ENCODE assay signal across 9 mouse cellular contexts in the genomic region with DNA sequence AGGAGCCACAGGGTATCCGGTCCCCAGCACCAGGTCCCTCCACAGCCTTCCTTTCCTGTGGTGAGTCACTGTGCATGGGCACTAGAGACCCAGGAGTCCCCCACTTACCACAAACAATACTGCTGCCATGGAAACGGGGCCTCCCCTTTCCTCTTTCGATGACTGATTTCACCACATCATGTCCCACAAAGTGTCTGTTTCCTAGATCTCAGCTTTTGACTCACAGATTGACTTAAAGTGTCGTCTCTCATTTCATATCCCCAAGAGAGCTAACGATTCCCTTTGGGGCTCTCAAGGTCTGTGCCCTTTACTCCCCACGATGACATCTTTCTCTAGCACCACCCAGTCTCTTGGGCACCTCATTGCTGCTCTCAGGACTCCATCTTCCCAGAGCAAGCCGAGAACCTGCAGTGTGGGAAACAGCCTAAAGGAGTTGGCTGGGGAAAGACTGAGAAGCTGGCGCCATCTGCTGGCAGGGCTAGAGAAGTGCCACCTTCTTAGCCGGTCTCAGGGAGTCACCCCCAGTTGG. TPM values are rescaled to one million over a fixed set of nuclear protein-coding genes. Genes with fewer than 3 reads are reported as not detected.
DNase-seq lines count a peak whose midpoint lies in the region; TF ChIP-seq lines count a peak whose summit lies in the region.
"Had no signal": no experiment of that assay in that cellular context is flagged by ENCODE, and none has a peak within 500 bp of the region (broad histone marks: within the 10 kb centered on the region; RNA-seq: fewer than 3 reads in every experiment).

No protein-coding gene starts in this region.

- H3K27ac ChIP-seq in olfactory bulb, adult 2 months (ENCODE audit: insufficient read depth, low read depth, low read length) = no peak overlapping the region
- H3K27ac ChIP-seq: heart, embryonic 13.5 days had no signal

- no peaks in the 10 kb centered on the region for H3K9me3 ChIP-seq in E14TG2a.4 (ENCODE audit: low read length)
- H3K9me3 ChIP-seq: heart, embryonic 13.5 days had no signal

- peak; percentile 91 for DNase-seq in 3T3-L1 (ENCODE audit: low read depth, low spot score)
- DNase-seq in cerebellum, adult 9-11 months = peak; percentile 50
- peak; percentile 59 to 64 for DNase-seq in gastrocnemius, postnatal 36 days
- DNase-seq in kidney, postnatal 14 days = peak; percentile 76
- peak; percentile 72 for DNase-seq in lung, adult 2 months
- DNase-seq in urinary bladder, postnatal 14 days (ENCODE audit: low spot score) = peak; percentile 68

- peaks cover 42% of the 10 kb centered on the region for H3K36me3 ChIP-seq in E14TG2a.4 (ENCODE audit: insufficient read depth, low read length)

- H3K4me3 ChIP-seq in E14TG2a.4 (replicated peaks; ENCODE audit: low read length) = no peak overlapping the region
- H3K4me3 ChIP-seq in lung, adult 2 months (replicated peaks; ENCODE audit: extremely low read depth, low read depth, low read length) = no peak overlapping the region
- H3K4me3 ChIP-seq in olfactory bulb, adult 2 months (ENCODE audit: insufficient read depth, low read depth, low read length) = no peak overlapping the region
- H3K4me3 ChIP-seq: heart, embryonic 13.5 days had no signal

- intact Hi-C loops in gastrocnemius, postnatal 36 days (cut with DNase I) = loop anchor here (1.0 kb wide), 1 partner anchor 39 kb away; no protein-coding TSS in a partner anchor

- TF ChIP-seq POLR2A in lung, adult 2 months (IDR thresholded peaks at IDR 0.05; ENCODE audit: borderline replicate concordance, extremely low read depth, low read depth, low read length) = no peak
- no peak for TF ChIP-seq POLR2A in olfactory bulb, adult 2 months (IDR thresholded peaks at IDR 0.05; ENCODE audit: insufficient read depth, low read depth, low read length)

- H3K4me1 ChIP-seq in E14TG2a.4 (replicated peaks; ENCODE audit: low read depth, low read length) = peaks cover 58% of the 10 kb centered on the region
- peaks cover 7% of the 10 kb centered on the region; the same call in 1 of the 2 replicates for H3K4me1 ChIP-seq in lung, adult 2 months (ENCODE audit: control insufficient read depth, insufficient read depth, low read length)
- peaks cover 4% of the 10 kb centered on the region; the same call in 1 of the 2 replicates for H3K4me1 ChIP-seq in olfactory bulb, adult 2 months (ENCODE audit: control insufficient read depth, insufficient read depth, low read length)

- WGBS in lung, adult 2 months = 17% methylated on average over 9 of the region's 9 CpGs
- 30% methylated on average over 9 of the region's 9 CpGs for WGBS in olfactory bulb, adult 2 months

- no peaks in the 10 kb centered on the region for H3K27me3 ChIP-seq in E14TG2a.4 (ENCODE audit: insufficient read depth, low read length)

- peak; percentile 95 for TF ChIP-seq CTCF in E14TG2a.4 (conservative IDR thresholded peaks at IDR 0.05; ENCODE audit: low read length)
- peak; percentile 97 for TF ChIP-seq CTCF in lung, adult 2 months (IDR thresholded peaks at IDR 0.05; ENCODE audit: insufficient read depth, low read length)
- TF ChIP-seq CTCF in olfactory bulb, adult 2 months (IDR thresholded peaks at IDR 0.05; ENCODE audit: insufficient read depth, low read depth, low read length) = peak; percentile 86

RNA-seq across cellular contexts. Expression of gene Mex3a, which starts 10.3 kb away (rescaled TPM):
- under 1 TPM; 0.17 to 0.33 TPM for total RNA-seq in gastrocnemius, postnatal 36 days (2021)
- 0.53 and 0.84 TPM in 2 replicates for polyA plus RNA-seq in lung, adult 2 months (2012; rRNA removed)
- polyA plus RNA-seq in olfactory bulb, adult 2 months (2012; ENCODE audit: insufficient read depth, insufficient read length, low replicate concordance, missing spikeins) = not detected in 2 replicates

RNA-seq across cellular contexts. Expression of gene Lmna, which starts 12.1 kb away (rescaled TPM):
- 10 to 100 TPM; 75.3 to 79.8 TPM for total RNA-seq in gastrocnemius, postnatal 36 days (2021)
- 257 and 302 TPM in 2 replicates for polyA plus RNA-seq in lung, adult 2 months (2012; rRNA removed)
- not detected in 2 replicates for polyA plus RNA-seq in olfactory bulb, adult 2 months (2012; ENCODE audit: insufficient read depth, insufficient read length, low replicate concordance, missing spikeins)

RNA-seq across cellular contexts. Expression of gene Rab25, which starts 26.2 kb away (rescaled TPM):
- not detected for total RNA-seq in gastrocnemius, postnatal 36 days (2021)
- polyA plus RNA-seq in lung, adult 2 months (2012; rRNA removed) = 53.0 and 105 TPM in 2 replicates
- not detected in 2 replicates for polyA plus RNA-seq in olfactory bulb, adult 2 months (2012; ENCODE audit: insufficient read depth, insufficient read length, low replicate concordance, missing spikeins)

RNA-seq across cellular contexts. Expression of gene Lamtor2, which starts 31.0 kb away (rescaled TPM):
- 10 to 100 TPM; 70.6 to 76.1 TPM for total RNA-seq in gastrocnemius, postnatal 36 days (2021)
- polyA plus RNA-seq in lung, adult 2 months (2012; rRNA removed) = 116 and 135 TPM in 2 replicates
- 853 TPM in 1 of 2 replicates, not detected in the other for polyA plus RNA-seq in olfactory bulb, adult 2 months (2012; ENCODE audit: insufficient read depth, insufficient read length, low replicate concordance, missing spikeins)

RNA-seq across cellular contexts. Expression of gene Ubqln4, which starts 31.7 kb away (rescaled TPM):
- 10 to 100 TPM; 73.6 to 77.4 TPM for total RNA-seq in gastrocnemius, postnatal 36 days (2021)
- 47.0 and 52.6 TPM in 2 replicates for polyA plus RNA-seq in lung, adult 2 months (2012; rRNA removed)
- polyA plus RNA-seq in olfactory bulb, adult 2 months (2012; ENCODE audit: insufficient read depth, insufficient read length, low replicate concordance, missing spikeins) = 138 TPM in 1 of 2 replicates, not detected in the other

Comparison
In these comparisons a context has a peak if more than half of its experiments do, and no peak if none do; other contexts are left out.
1. RNA of gene Mex3a, which starts 10.3 kb away (polyA plus RNA-seq): not detected in olfactory bulb, adult 2 months; 0.53 to 0.84 TPM in lung, adult 2 months; every median in the first group is over 10 times any median in the second.
2. RNA of gene Lmna, which starts 12.1 kb away (polyA plus RNA-seq): 257 to 302 TPM in lung, adult 2 months; not detected in olfactory bulb, adult 2 months; every median in the first group is over 100 times any median in the second.
3. RNA of gene Rab25, which starts 26.2 kb away (polyA plus RNA-seq): 53.0 to 105 TPM in lung, adult 2 months; not detected in olfactory bulb, adult 2 months; every median in the first group is over 10 times any median in the second.
4. Peak in every context shown above with its lines, with median percentiles within 50 percentile points of each other: DNase-seq and CTCF ChIP-seq.